Mouse (Mus musculus) forebrain, embryonic 12.5 days (tissue): ENCODE measurements around the gene Meis2. TPM values are rescaled to one million over a fixed set of nuclear protein-coding genes. Genes with fewer than 3 reads are reported as not detected.
A peak's percentile ranks its signal among the peaks of the same experiment; 100 is the strongest.

Experiments used
- ATAC-seq: fragments of 200-750 bp; cut with Nextera tagmentation; 2 replicates; pipeline ENCODE4 v1.8.0; 2017; ENCODE audit warnings: moderate TSS enrichment; ENCODE audit not compliant: low FRiP score
- H3K27ac ChIP-seq: fragments of 300-500 bp; sonication (generic); 2 replicates; pipeline ENCODE4 v1.5.1; 2016; ENCODE audit warnings: mild to moderate bottlenecking
- H3K27me3 ChIP-seq: fragments of 300-500 bp; sonication (generic); 2 replicates; pipeline ENCODE4 v1.6.1; 2016; ENCODE audit warnings: mild to moderate bottlenecking
- H3K36me3 ChIP-seq: fragments of 300-500 bp; sonication (generic); replicated peaks from 2 replicates; pipeline ENCODE4 v1.6.1; 2016; ENCODE audit warnings: mild to moderate bottlenecking
- H3K4me1 ChIP-seq: fragments of 300-500 bp; sonication (generic); 2 replicates; pipeline ENCODE4 v1.6.1; 2016
- H3K4me2 ChIP-seq: fragments of 300-500 bp; sonication (generic); 2 replicates; pipeline ENCODE4 v1.6.1; 2016; ENCODE audit warnings: mild to moderate bottlenecking, moderate library complexity
- H3K4me3 ChIP-seq: fragments of 300-500 bp; sonication (generic); replicated peaks from 2 replicates; pipeline ENCODE4 v1.5.1; 2016; ENCODE audit warnings: mild to moderate bottlenecking
- H3K9ac ChIP-seq: fragments of 300-500 bp; sonication (generic); 2 replicates; pipeline ENCODE4 v1.6.1; 2016; ENCODE audit warnings: mild to moderate bottlenecking
- H3K9me3 ChIP-seq: fragments of 300-500 bp; sonication (generic); 2 replicates; pipeline ENCODE4 v1.6.1; 2016
- WGBS: fragments of 180-500 bp; shearing (Covaris S2); methylation state at CpG from one replicate; pipeline ENCODE4 v1.1.7; 2016; 5-methylcytosine and 5-hydroxymethylcytosine counted together
- polyA plus RNA-seq: library from polyadenylated mRNA; unstranded; fragments of >200 nt; fragmentation: Nextera tagmentation; extraction: Ambion mirVana; gene quantifications from 2 replicates; pipeline ENCODE4 v1.2.1, GENCODE M21; 2016

Meis2 gene
- polyA plus RNA-seq, 1 experiment from 2014 or later: 104 TPM

- Histone ChIP-seq H3K27me3 (no peaks in the 10 kb centered on the region), H3K4me3 (no peak overlapping the region), H3K4me1 (0 out of 2 replicates have a peak, but pooled peaks cover 14% of the 10 kb centered on the region), H3K9ac (no peak overlapping the region), H3K36me3 (no peaks in the 10 kb centered on the region), H3K4me2 (no peak overlapping the region), H3K9me3 (no peaks in the 10 kb centered on the region), H3K27ac (0 out of 2 replicates have a peak overlapping the region, but pooled peaks have one; percentile 6)
- ATAC-seq: 0 out of 2 replicates have a peak, but pooled peaks have one; percentile 44
- 54% methylated on average over 11 of the region's 11 CpGs for WGBS
Measured at GRCm38 (mm10) chr2:115813316-115813715, 252.3 kb downstream of the Meis2 start.
